Mouse (Mus musculus): ENCODE results near the gene Atp6v0e.

Gene Atp6v0e

DNA sequence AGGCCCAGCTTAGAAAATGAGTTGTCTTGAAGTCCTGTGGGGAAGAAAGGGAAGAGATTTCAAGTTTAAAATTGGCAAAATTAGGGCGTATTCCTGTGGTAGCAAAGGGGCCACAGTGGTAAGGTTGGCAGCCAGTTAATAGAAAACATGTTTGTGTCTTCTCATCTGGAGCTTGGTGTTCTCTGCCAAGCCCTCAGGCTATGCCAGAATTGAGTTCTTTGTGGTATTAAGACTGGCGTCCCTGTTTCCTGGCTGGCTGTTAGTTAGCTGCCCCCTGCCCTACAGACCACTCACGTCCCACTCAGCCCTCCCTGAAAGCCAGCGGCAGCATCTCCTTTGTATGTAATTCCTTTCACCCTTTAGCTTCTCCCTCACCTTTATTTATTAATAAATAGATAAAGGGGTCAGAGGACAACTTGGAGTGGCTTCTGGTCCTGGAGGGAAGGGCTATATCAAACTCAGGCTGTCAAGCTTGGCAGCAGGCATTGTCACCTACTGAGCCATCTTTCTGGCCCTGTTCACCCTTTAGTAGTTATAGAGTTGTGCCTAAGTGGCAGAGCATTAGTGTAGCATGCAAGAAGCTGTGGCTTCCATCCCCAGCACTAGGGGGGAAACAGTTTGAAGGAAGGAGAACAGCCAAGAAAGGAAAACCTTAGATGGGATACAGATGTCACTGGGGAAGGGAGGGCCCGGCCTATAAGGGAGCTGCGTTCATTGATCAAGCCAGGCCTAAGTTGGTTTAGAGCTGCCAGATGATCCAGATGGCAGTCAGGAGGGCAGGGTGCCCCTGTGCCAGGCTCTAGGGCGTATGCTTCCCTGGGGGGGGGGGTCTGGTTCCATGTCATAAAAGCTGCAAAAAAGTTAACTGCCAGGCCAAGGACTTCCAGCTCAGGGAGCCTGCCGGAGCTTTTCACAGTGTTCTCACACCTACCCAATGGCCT, 26.0 kb downstream of the Atp6v0e start:
- DNase-seq: no peak

DNA sequence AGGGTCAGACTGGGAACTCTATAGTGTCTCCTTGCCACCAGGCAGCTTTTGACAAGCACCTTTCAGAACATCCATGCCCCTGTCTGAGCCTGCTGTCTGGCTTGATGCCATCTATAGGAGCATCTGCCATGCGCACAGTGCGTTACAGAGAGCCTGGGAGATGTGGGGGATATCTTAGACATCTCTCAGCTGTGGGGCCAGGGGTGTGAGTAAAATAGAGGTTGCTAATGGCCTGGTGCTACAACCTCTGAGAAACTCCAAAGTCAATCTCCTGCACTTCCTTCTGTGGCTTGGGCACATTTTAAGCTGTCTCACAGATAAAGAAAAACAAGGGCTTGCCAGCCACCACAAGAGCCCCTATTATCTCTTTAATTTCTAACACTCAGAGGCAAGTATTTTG, 26.8 kb downstream of the Atp6v0e start:
- DNase-seq: no peak

- DNase-seq: no peak
Observed at GRCm38 (mm10) chr17:26690236-26690635, 27.2 kb downstream of the Atp6v0e start.

DNA sequence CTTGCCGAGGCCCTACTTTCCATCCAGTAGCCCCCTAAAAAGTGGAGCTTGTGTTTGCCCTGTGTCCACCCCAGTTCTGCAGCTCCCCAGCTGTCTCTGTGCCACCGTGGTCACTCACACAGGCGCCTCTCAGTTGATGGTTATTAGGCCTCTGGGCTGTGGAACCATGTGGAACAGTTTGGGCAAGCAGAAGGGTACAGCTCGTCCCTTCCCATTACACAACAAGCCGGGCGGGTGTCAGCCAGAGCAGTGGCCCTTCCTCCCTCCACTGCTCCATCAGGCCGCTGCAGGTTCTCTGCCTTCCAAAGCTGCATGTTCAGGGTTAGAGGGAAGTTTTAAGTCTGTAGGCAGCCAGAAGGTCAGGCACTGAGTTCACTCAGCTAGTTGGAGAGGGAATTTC, 28.1 kb downstream of the Atp6v0e start:
- peak; percentile 36 to 45 for DNase-seq

DNA sequence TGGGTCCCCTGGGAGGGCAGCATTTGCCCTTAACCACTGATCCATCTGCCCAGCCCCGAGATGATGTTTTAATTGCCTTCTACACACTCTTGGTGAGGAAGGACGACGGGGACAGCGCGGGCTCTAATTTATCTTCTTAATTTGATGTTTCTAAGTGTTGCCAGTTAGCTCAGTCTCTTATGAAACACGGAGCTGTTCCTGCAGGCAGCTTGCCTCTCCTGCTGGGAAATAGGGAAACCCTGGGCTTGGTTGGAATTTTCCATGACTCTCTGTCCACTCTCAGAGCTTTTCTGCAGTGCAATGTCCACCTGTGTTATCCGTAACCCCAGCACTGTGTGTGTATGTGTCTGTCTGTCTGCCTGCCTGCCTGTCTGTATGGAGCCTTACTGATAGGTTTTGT, 30.4 kb downstream of the Atp6v0e start:
- no peak for DNase-seq

GRCm38 (mm10) chr17:26694171-26694570, 31.1 kb downstream of the Atp6v0e start:
- DNase-seq: no peak

GRCm38 (mm10) chr17:26695193-26695592, 32.2 kb downstream of the Atp6v0e start:
- DNase-seq: no peak

GRCm38 (mm10) chr17:26698846-26699245, 35.8 kb downstream of the Atp6v0e start:
- DNase-seq: peak in 1 of 2 experiments; percentile 27

DNA sequence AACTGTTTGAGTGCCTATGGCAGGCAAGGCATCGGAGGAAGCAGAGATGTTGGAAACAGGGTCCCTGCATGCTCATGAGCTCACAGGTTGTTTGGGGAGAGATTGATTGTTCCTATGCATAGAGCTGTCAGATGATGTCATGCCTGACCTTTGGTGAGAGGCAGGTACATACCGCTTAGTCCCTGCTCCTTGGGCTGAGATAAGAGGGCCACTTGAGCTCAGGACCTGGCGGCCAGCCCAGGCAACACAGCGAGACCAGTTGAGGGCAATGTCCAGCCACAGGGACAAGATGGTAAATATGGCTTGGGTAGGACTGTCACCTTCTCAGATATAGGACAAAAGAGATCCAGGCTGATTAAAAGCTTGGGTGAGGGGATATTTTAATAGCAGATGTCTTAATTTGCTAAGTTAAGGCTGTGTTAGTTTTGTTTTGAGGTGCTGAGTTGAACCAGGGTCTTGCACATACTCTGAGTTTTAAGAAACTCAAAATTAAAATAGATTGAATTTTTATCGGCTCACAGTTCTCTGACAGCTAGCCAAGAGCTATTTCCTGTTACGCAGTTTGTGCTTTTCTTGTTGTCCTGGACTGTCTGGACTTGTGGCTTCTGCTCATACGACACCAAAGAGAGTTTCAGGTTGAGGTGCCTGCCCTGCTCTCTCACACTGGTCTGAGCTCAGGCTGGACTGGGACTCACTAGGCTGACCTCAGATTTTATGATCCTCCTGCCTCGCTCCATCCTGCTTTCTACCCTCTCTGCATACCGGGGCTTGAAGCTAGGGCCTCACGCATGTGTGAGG, 37.0 kb downstream of the Atp6v0e start:
- peak in 1 of 2 experiments; percentile 47 for DNase-seq

DNA sequence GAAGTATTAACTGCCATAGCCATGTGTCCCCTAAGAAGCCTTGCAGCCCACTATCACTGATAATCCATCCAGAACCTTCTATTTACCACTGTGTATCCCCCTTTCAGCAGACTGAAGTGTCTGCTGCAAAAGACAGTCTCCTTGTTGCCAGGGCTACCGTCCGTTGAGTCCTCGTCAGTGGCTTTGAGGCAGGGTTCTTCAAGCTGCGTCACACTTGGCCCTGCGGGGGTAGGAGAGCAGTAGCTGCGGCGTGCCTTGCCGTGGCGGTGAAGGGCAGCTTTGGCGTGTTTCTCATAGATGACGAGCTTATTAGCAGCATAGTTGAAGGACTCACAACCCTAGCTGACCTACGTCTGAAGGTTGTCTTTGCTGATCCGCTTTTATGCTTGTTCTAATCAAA, 38.5 kb downstream of the Atp6v0e start:
- DNase-seq: no peak

GRCm38 (mm10) chr17:26702621-26703020, 39.6 kb downstream of the Atp6v0e start:
- no peak for DNase-seq

DNA sequence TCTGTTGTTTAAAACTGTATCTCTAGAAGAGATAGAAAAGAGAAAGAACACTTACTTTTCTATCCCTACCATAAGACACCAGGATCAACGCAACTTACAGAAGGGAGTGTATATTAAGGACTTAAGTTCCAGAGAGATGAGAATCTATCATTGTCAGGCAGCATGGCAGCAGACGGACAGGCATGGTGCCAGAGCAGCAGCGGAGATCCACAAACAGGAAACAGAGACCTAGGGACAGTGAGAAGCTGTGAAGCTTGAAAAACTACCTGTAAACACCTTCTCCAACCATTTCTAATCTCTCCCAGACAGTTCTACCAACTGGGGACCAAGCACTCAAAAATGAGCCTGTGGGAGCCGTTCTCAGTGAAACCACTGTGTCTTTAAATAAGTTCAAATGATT, 40.6 kb downstream of the Atp6v0e start:
- DNase-seq: no peak

DNA sequence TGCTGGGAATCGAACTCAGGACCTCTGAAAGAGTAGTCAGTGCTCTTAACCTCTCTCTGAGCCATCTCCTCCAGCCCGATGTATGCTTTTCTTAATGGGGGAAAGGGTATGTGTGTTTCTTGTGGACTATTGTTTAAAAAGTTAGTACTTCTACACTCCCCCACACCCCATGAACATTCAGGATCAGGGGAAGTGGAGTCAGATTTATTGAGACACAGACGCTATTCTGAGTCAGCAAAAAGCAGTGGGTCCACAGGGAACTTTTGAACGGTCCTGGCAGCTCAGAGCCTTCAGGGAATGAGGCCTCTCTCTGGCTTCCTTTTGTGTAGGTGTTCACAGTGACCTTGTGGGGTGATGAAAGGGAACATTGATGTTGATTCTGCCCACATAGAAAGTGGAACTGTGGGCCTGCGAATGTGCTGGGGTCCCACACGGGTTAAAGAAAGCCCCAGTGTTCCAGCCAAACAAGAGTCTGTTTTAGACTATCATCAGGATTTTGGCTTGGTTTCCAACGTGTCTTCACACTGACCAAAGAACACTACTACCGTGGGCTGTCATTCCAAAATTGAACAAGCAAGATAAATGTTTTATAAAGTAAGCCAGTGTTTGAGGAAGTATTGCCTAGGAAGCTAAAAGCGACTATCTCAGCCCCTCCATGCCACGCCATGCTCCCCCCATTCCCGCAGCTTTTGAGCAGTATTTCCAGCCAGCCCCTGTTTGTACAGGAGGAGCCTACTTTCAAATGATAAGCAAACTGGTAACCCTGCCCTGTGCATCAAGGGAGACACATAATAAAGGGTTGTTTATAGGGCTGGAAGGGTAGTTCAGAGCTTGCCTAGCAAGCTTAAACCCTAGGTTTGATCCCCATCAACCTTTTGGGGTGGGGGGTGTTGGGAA, 42.7 kb downstream of the Atp6v0e start:
- no peak for DNase-seq

DNA sequence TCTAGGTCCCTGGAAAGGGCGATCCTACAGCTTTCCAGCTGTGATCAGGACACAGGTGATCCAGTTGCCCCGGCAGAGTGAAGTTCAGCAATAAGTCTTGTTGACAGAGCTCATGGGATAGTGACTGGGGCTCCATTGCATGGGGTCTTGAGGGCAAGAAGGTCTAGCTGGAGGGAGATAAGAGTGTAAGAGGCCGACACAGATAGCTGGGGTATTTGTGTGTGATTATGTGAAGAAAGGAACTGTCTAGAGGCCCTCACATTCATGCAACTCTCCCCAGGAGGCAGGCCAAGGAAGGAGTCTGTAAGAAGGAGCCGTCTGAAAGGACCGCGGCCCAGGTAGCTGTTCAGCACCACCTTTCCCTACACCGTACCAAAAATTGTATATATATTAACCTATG, 44.0 kb downstream of the Atp6v0e start:
- no peak for DNase-seq

DNA sequence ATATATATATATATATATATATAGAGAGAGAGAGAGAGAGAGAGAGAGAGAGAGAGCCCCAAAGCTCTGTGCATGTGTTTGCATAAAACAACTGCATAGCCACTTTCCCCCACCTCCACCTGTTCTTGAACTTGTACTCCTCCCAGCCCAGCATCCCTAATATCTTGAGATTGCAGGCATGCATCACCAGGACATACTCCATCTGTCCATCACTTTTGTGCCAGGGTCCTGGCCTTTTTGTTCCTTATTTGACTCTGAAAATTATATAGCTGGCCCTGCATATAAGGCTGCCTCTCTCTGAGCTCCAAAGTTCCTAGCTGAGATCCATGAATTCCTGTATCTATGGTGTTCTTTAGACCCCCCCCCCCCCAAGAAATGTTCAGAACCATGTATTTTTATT, 45.5 kb downstream of the Atp6v0e start:
- no peak for DNase-seq

DNA sequence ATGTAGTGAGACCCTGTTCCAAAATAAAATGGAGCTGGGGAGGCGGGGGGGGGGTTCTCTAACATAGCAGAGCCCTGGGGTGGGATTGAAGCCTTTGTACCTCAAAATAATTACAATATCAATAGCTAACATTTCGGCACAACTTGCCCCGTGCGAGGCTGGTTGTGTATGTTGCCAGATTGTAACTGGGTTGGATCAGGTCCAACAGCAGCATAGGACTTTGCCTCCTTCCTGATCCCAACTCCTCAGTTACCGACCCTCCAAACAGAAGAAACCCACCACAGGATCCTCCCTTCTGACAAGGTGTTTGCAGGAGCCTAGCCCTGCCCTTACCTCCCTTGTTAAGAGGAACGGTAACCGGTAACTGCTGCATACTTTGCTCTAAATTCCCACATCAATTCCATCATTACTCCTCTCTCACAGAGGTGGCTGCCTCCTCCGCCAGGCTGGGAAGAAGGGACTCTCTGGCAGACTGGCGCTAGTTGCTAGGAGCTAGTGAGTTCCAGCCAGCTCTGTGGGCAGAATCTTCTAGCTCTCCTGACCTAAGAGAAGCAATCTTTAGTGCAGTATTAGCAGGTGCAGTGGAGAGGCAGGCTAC, 46.1 kb downstream of the Atp6v0e start:
- no peak for DNase-seq

DNA sequence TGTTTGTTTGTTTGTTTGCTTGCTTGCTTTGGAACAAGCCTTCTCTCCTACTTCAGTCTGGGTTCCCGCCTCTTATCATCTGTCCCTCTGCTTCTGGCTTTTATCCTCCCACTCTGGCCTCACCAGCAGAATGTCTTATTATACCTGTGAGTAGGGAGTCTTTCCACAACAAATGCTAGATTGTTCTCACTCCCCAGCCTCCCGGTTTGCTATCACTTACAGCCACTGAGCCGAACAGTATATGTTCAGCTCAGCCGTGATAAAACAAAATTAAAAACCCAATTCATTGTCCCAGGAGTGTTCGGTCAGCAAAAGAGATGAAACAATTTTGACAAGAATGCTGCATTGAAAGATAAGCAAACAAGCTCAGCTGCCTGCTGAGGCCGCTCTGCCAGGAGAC, 47.0 kb downstream of the Atp6v0e start:
- no peak for DNase-seq

GRCm38 (mm10) chr17:26715271-26715758, 52.3 kb downstream of the Atp6v0e start, which contains the start of gene Crebrf:
Gene Crebrf, plus strand, starts transcription at chr17:26715650.
- peak; percentile 98 to 99 for DNase-seq

- peak; percentile 96 to 97 for DNase-seq
Observed at GRCm38 (mm10) chr17:26715916-26716717, 53.1 kb downstream of the Atp6v0e start.

DNA sequence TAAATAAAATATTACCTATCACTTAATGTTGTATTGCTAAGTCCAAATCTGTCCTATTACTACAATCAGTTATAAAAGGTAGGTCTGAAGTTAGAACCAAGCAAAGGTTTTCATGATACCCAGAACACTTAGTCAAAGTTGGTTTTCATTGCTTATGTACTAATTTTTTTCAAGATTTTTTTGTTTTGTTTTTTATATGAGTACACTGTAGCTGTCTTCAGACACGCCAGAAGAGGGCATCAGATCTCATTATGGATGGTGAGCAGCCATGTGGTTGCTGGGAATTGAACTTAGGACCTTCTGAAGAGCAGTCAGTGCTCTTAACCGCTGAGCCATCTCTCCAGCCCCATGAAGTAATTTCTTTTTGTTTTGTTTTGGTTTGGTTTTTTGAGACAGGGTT, 54.8 kb downstream of the Atp6v0e start:
- no peak for DNase-seq

DNA sequence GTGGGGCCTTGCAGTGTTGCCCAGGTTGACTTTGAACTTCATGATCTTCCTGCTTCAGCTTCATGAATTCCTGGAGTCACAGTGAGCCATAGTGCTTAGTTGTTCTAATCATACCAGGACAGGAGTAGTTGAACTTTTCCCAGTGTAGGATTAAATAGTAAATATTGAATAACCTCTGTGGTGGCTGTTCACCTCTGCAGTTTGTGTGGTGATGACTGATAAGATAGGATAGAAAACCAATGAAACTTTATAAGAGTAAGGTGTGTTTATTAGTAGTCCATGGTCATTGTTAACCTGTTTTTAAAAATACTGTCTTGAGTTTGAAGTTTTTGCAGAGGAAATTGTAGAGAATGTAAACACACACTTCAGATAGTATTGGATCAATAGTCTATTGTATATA, 56.4 kb downstream of the Atp6v0e start:
- DNase-seq: no peak

All from kidney, adult 8-10 months (tissue).